Mouse (Mus musculus) spleen, adult 2 months (tissue): ENCODE results near the gene Ucma. TPM values are rescaled to one million over a fixed set of nuclear protein-coding genes. Genes with fewer than 3 reads are reported as not detected.

Experiments used
- DNase-seq, 2 experiments: peaks; one replicate each; pipeline versions ENCODE4 v3.0.0 to v3.0.0-alpha.2; 2012 to 2021; ENCODE audit warnings: low spot score in 2 of 2, low read depth in 1 of 2
- H3K27ac ChIP-seq: fragments of 200-500 bp; 2 replicates; pipeline ENCODE4 v1.5.1; 2012; ENCODE audit warnings: low read length, inconsistent platforms; ENCODE audit not compliant: insufficient read depth
- H3K27me3 ChIP-seq: fragments of 200-500 bp; 2 replicates; pipeline ENCODE4 v1.6.1; 2012; ENCODE audit warnings: mild to moderate bottlenecking, moderate library complexity, low read length, inconsistent platforms; ENCODE audit not compliant: control insufficient read depth, insufficient read depth
- H3K36me3 ChIP-seq: fragments of 200-500 bp; 2 replicates; pipeline ENCODE4 v1.6.1; 2012; ENCODE audit warnings: mild to moderate bottlenecking, low read length, inconsistent platforms; ENCODE audit not compliant: control insufficient read depth, insufficient read depth
- H3K4me1 ChIP-seq: fragments of 200-500 bp; 2 replicates; pipeline ENCODE4 v1.6.1; 2011; ENCODE audit warnings: inconsistent platforms; ENCODE audit not compliant: control insufficient read depth, insufficient read depth, insufficient read length
- H3K4me3 ChIP-seq: fragments of 200-500 bp; 2 replicates; pipeline ENCODE4 v1.5.1; 2011; ENCODE audit warnings: mild to moderate bottlenecking, inconsistent platforms; ENCODE audit not compliant: insufficient read depth, insufficient read length; ENCODE audit errors: extremely low read depth
- CTCF ChIP-seq: fragments of 200-500 bp; IDR thresholded peaks from 2 replicates; pipeline ENCODE4 v1.5.1; 2011; ENCODE audit warnings: mild to moderate bottlenecking, inconsistent platforms; ENCODE audit not compliant: insufficient read depth, insufficient read length, insufficient replicate concordance; ENCODE audit errors: extremely low read depth
- POLR2A ChIP-seq: fragments of 200-500 bp; IDR thresholded peaks from 2 replicates; pipeline ENCODE4 v1.6.1; 2011; ENCODE audit warnings: low read depth, low read length, inconsistent platforms
- WGBS: fragments of 180-500 bp; shearing (Covaris S2); methylation state at CpG from one replicate; pipeline ENCODE4 v1.1.7; 2018; 5-methylcytosine and 5-hydroxymethylcytosine counted together
- polyA plus RNA-seq: library from polyadenylated mRNA; depleted of rRNA; stranded (reverse); fragments of >200 nt; gene quantifications from 2 replicates; pipeline ENCODE4 v1.2.3, GENCODE M21; 2012

Ucma gene
- polyA plus RNA-seq, 1 experiment = not detected

DNA sequence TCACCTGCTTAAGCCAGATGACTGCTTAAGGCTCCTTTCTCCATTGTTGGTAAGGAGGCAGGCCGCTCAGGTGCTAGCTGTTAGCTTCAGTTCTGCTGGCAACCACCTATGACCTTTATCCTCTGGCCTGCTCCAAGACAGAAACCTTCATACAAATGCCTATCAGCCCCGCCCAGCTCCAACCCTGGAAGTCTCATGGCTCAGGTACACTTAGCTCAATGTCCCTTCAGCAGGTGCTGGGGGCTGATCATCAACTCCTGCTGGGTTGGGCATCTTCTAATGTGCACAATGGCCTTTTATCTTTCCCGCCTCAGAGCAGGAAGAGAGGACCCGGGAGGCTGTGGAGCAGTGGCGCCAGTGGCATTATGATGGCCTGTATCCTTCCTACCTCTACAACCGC, 9.1 kb downstream of the Ucma start:
- H3K36me3 ChIP-seq = no peaks in the 10 kb centered on the region
- H3K4me1 ChIP-seq = no peaks in the 10 kb centered on the region
- H3K4me3 ChIP-seq = no peak overlapping the region
- WGBS = 85% methylated on average over 6 of the region's 6 CpGs
- H3K27ac ChIP-seq = no peak overlapping the region
- TF ChIP-seq CTCF (no peak), POLR2A (no peak)
- DNase-seq = no peak
- H3K27me3 ChIP-seq = no peaks in the 10 kb centered on the region

DNA sequence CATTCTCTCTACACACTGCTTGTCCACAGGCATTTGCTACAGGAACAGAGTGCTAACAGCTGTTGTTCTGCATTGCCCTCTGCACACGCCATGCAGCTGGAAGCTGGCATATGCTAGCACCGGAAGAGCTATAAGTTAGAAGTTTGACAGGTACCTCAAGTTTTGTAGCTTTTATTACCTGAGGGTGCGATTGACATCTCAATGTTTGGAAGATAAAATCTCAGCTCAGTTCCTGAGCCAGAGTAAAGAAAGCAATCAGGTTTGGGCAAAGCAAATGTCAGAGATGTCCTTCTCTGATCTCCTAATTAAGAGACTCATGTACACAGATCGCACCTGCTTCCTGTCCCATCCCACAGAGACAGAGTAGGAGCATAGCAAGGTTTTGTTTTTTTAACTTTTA, 10.9 kb downstream of the Ucma start:
- H3K27me3 ChIP-seq = no peaks in the 10 kb centered on the region
- H3K4me1 ChIP-seq = no peaks in the 10 kb centered on the region
- TF ChIP-seq CTCF = no peak
- TF ChIP-seq POLR2A = no peak
- no peak overlapping the region for H3K4me3 ChIP-seq
- no peak for DNase-seq
- no peaks in the 10 kb centered on the region for H3K36me3 ChIP-seq
- WGBS = 77% methylated on average over 4 of the region's 4 CpGs
- no peak overlapping the region for H3K27ac ChIP-seq

DNA sequence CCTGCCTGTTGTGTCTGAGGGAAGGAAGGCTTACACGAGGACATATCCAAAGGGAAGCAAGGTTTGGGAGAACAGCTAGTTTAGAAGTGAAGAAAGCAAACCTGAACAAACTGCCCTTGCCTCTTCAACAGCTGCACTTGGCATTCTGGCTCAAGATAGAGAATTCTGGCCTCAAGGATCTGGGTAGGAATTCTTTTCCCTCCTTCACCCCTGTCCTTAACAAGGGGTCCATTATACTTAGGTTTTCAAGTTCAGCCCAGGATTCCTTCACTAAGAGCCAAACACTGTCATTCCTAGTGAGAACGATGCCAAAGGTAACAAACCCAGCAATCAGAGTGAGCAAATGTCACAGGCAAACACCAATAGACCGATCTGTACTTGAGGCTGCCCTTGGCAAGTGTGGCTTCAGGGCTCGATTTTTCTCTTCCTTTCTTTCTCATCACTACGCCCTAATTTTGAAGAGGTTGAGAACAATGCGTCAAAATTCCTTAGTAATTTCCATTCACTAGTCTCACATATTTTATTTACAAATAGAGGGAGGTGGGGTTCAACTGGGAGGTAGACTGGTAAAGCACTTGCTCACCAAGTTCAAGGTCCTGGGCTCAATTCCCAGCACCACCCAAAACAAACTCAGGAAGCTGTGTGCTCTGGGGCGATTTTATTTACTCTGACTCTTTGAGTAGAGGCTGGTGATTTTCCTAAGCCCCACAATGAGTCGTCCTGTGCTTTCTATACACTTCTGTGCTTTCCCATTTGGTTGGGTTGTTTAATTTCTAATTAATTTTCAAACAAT, 11.7 kb downstream of the Ucma start:
- no peak overlapping the region for H3K27ac ChIP-seq
- WGBS = 85% methylated on average over 8 of the region's 8 CpGs
- no peaks in the 10 kb centered on the region for H3K4me1 ChIP-seq
- H3K4me3 ChIP-seq = no peak overlapping the region
- no peak for DNase-seq
- H3K36me3 ChIP-seq = no peaks in the 10 kb centered on the region
- H3K27me3 ChIP-seq = no peaks in the 10 kb centered on the region
- TF ChIP-seq POLR2A (no peak), CTCF (no peak)

DNA sequence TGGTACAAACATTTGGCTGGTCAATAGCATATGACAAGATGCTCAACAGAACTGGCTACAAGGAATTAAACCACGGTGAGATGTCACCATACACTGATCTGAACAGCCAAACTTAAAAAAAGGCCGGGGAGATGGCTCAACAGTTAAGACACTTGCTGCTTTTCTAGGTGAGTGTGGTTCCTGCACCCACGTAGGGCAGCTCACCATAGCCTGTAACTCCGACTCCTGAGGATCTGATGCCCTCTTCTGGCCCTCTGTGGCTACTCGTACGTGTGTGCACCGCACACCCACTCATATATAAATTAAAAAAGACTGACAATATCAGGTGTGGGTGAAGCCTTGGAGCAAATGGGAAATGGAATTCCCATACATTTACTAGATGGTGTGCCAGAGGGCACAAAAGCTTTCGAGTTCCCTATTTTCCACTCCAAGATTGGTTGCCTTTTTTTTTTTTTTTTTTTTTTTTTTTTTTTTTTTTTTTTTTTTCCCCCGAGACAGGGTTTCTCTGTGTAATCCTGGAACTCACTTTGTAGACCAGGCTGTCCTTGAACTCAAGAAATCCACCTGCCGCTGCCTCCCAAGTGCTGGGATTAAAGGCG, 13.0 kb downstream of the Ucma start:
- no peak overlapping the region for H3K4me3 ChIP-seq
- WGBS = 83% methylated on average over 11 of the region's 11 CpGs
- DNase-seq = no peak
- H3K27ac ChIP-seq = no peak overlapping the region
- H3K27me3 ChIP-seq = no peaks in the 10 kb centered on the region
- no peak for TF ChIP-seq POLR2A
- TF ChIP-seq CTCF = no peak
- H3K36me3 ChIP-seq = no peaks in the 10 kb centered on the region
- H3K4me1 ChIP-seq = no peaks in the 10 kb centered on the region

DNA sequence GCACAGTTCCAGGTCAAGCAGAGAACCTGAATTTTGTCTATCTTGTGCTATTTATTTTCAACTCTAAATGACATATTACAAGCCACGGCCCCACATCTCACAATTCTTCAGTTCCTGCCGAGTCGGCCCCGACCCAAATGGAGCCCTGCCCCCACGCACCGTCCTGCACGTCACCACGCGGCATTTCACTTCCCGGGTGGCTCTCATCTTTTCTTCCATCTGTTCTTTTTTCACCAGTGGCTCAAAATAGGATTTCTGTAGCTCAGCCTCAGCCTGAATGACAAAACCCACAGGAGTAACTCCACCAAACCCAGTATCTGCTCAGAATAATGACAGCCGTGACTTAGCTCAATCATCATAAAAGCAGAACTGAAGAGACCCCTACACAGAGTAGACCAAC, 17.7 kb downstream of the Ucma start:
- TF ChIP-seq POLR2A = no peak
- TF ChIP-seq CTCF = no peak
- no peaks in the 10 kb centered on the region for H3K4me1 ChIP-seq
- WGBS = 96% methylated on average over 11 of the region's 11 CpGs
- H3K36me3 ChIP-seq = no peaks in the 10 kb centered on the region
- no peaks in the 10 kb centered on the region for H3K27me3 ChIP-seq
- DNase-seq = no peak
- H3K4me3 ChIP-seq = no peak overlapping the region
- H3K27ac ChIP-seq = no peak overlapping the region

DNA sequence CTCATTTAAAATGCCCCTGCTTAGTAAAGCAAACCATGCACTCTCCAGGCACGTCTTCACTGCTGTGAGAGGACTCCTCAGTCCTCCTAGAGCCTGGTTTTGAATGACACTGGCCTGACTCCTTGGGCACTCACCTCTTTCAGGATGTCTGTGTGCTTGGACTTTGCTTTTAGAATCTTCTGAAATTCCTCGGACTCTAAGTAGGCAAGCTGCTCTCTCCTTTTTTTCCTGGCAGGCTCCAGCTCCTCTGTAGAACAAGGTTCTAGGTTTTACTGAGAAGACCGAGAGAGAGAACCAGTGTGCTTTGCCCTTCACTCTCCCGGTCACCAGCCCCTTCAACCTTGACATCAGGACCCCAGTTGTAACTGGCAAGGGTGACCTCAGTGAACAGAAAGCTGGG, 18.5 kb downstream of the Ucma start:
- H3K27me3 ChIP-seq = no peaks in the 10 kb centered on the region
- no peaks in the 10 kb centered on the region for H3K36me3 ChIP-seq
- H3K4me1 ChIP-seq = no peaks in the 10 kb centered on the region
- DNase-seq = no peak
- TF ChIP-seq POLR2A (no peak), CTCF (no peak)
- H3K4me3 ChIP-seq = no peak overlapping the region
- no peak overlapping the region for H3K27ac ChIP-seq
- WGBS = 98% methylated on average over 4 of the region's 4 CpGs

DNA sequence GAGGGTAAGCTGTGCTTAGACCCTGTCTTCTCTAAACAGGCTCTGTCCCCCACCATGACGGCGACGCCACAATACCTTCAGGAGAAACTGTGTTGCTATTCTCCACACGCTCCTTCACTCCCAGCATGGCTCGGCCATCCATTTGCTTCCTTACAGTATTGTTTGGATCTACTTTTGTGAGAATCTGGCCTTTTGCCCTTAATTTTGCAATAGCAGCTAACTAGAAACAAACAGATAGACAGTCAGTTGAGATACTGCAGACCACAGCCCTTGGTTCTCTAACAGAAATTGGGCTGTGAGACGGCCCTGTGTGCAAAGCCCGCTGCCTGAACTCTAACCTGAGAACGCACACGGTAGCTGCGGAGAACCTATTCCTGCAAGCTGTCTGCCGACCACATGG, 19.7 kb downstream of the Ucma start:
- 96% methylated on average over 11 of the region's 11 CpGs for WGBS
- DNase-seq = no peak
- no peaks in the 10 kb centered on the region for H3K36me3 ChIP-seq
- TF ChIP-seq POLR2A = no peak
- no peak for TF ChIP-seq CTCF
- H3K4me3 ChIP-seq = no peak overlapping the region
- no peaks in the 10 kb centered on the region for H3K4me1 ChIP-seq
- no peak overlapping the region for H3K27ac ChIP-seq
- H3K27me3 ChIP-seq = no peaks in the 10 kb centered on the region
